Mouse (Mus musculus) cerebellum, adult 2 months (tissue): ENCODE results near the gene Ap2b1. TPM values are rescaled to one million over a fixed set of nuclear protein-coding genes. Genes with fewer than 3 reads are reported as not detected.

Experiments
- DNase-seq, 2 experiments: peaks; one replicate each; pipeline ENCODE4 v3.0.0; 2021
- H3K27ac ChIP-seq: fragments of 200-500 bp; 2 replicates; pipeline ENCODE4 v1.5.1; 2012; ENCODE audit warnings: low read length, control low read depth, inconsistent platforms; ENCODE audit not compliant: insufficient read depth
- H3K27me3 ChIP-seq: fragments of 200-500 bp; 2 replicates; pipeline ENCODE4 v1.6.1; 2012; ENCODE audit warnings: inconsistent platforms, mild to moderate bottlenecking, low read length, moderate library complexity; ENCODE audit not compliant: control insufficient read depth, insufficient read depth
- H3K4me1 ChIP-seq: fragments of 200-500 bp; 2 replicates; pipeline ENCODE4 v1.6.1; 2011; ENCODE audit warnings: low read length; ENCODE audit not compliant: control insufficient read depth, insufficient read depth
- H3K4me3 ChIP-seq: fragments of 200-500 bp; replicated peaks from 2 replicates; pipeline ENCODE3; 2011; ENCODE audit warnings: mild to moderate bottlenecking, low read depth, low read length, control low read depth; ENCODE audit not compliant: insufficient read depth
- CTCF ChIP-seq: fragments of 200-500 bp; IDR thresholded peaks from 2 replicates; pipeline ENCODE4 v1.5.1; 2011; ENCODE audit warnings: low read depth, mild to moderate bottlenecking, control low read depth, low read length, moderate library complexity, borderline replicate concordance; ENCODE audit not compliant: insufficient read depth
- POLR2A ChIP-seq: fragments of 200-500 bp; IDR thresholded peaks from 2 replicates; pipeline ENCODE4 v1.6.1; 2011; ENCODE audit warnings: low read length, control low read depth, borderline replicate concordance; ENCODE audit not compliant: insufficient read depth
- WGBS: fragments of 180-500 bp; shearing (Covaris S2); methylation state at CpG from one replicate; pipeline ENCODE4 v1.1.7; 2018; 5-methylcytosine and 5-hydroxymethylcytosine counted together
- polyA plus RNA-seq: library from polyadenylated mRNA; depleted of rRNA; stranded (reverse); fragments of >200 nt; gene quantifications from 2 replicates; pipeline ENCODE4 v1.2.3, GENCODE M21; 2012

The Ap2b1 gene
- polyA plus RNA-seq, 1 experiment: 116 TPM

DNA sequence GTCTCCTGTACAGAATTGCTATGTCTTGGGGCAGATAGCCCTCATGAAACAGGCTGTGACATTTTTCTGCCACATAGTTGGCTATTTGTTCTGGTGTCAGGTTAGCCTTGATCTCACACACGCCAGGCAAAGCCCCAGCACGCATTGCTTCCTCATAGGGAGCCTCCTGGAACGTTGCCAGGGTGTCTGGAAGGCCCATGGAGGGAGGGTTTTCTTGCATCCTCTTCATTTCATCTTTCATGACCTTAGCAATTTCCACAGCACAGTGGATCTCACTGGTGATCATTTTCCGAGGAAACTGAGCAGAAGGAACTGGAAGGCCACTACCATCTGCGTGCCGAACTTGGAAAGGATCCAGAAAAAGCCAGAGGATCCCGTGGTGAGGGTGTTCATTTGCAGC lies 22.6 kb upstream of the Ap2b1 start:
- no peaks in the 10 kb centered on the region for H3K4me1 ChIP-seq
- TF ChIP-seq POLR2A (no peak), CTCF (no peak)
- H3K4me3 ChIP-seq: no peak overlapping the region
- WGBS: 15% methylated on average over 7 of the region's 7 CpGs
- no peak overlapping the region for H3K27ac ChIP-seq
- DNase-seq: no peak
- no peaks in the 10 kb centered on the region; the same call in 1 of the 2 replicates for H3K27me3 ChIP-seq

DNA sequence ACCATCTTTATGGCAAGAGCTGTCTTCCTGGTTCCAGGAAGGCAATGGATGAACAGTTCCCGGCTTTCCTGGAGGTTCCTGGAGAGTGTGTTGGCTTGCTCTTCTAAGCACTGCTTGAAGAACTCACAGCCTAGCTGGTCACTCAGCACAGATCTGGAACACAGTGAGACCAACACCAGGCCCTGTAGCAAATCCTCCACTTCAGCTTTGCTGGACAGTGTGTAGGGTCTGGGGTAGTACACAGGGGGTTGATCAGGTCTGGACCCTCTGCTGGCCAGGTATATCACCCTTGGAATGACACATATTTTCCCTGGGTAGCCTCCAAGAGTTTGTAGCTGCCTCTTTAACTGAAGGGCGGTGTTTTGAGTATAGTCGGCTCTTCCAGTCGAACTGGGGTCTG lies 19.8 kb upstream of the Ap2b1 start:
- WGBS: 69% methylated on average over 4 of the region's 4 CpGs
- Histone ChIP-seq H3K4me1 (no peaks in the 10 kb centered on the region), H3K4me3 (no peak overlapping the region), H3K27ac (no peak overlapping the region), H3K27me3 (no peaks in the 10 kb centered on the region; the same call in 1 of the 2 replicates)
- no peak for DNase-seq
- TF ChIP-seq CTCF (no peak), POLR2A (no peak)

DNA sequence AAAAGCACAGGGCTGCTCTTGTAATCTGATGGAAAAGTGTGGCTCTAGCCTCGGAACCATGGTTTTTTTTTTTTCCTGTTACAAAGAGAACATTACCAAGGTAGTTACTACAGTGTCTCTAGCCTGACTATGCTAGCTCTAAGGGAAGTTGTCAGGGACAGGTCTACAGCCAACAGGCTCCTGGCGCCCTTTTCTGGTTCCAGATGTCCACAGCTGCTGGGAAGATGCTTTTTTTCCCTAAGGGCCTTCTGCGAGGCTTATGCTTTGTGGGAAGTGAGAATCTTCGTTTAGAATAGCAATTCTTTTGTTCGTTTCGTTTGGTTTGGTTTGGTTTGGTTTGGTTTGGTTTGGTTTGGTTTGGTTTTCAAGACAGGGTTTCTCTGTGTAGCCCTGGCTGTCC lies 19.1 kb upstream of the Ap2b1 start:
- WGBS: 78% methylated on average over 6 of the region's 6 CpGs
- H3K4me3 ChIP-seq: no peak overlapping the region
- no peak for DNase-seq

DNA sequence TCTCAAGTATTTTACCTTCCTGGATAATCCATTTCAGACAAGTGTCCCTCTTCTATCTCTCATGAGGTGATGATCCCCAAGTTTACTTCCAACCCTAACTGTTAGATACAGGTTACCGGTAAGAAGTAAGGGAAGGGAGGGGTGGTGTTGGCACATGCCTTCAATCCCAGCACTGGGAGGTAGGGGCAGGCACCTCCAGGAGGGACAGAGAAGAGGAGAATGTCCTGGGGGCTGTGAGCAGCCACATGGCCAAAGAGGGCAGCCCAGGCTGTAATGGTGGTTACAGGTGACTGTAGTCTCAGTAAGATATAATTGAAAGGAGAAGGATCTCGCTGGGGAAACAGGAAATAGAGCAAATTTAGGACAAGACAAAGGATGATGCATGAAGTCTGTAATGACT lies 16.7 kb upstream of the Ap2b1 start:
- TF ChIP-seq CTCF (no peak), POLR2A (no peak)
- Histone ChIP-seq H3K27me3 (no peaks in the 10 kb centered on the region; the same call in 1 of the 2 replicates), H3K4me1 (no peaks in the 10 kb centered on the region), H3K4me3 (no peak overlapping the region), H3K27ac (no peak overlapping the region)
- no peak for DNase-seq
- 78% methylated on average over 2 of the region's 2 CpGs for WGBS

More for the DNA sequence above, 19.1 kb upstream of the Ap2b1 start:
- Histone ChIP-seq H3K27ac (no peak overlapping the region), H3K4me1 (no peaks in the 10 kb centered on the region), H3K27me3 (no peaks in the 10 kb centered on the region; the same call in 1 of the 2 replicates)
- TF ChIP-seq POLR2A (no peak), CTCF (no peak)

DNA sequence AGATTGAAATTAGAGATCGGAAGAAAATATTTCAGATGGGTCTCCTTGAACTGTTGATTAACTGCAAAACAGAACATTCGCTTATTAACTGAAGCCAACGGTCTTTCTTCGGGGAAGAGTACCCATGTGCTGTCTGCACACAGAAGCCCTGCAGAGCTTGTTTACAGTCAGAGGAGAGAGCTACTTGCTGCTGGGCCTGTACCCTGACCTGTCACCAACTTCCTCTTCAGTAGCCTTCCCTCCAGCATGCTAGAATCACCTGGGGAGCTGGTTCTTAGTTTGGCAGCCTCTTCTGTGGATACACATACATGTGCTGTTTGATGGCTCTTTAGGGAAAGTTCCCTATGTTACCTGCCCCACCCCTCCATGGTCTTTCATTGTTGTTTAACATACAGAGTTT lies 13.2 kb upstream of the Ap2b1 start:
- DNase-seq: no peak
- no peak overlapping the region for H3K4me3 ChIP-seq
- no peaks in the 10 kb centered on the region for H3K27me3 ChIP-seq
- H3K27ac ChIP-seq: no peak overlapping the region
- H3K4me1 ChIP-seq: no peaks in the 10 kb centered on the region
- WGBS: 87% methylated on average over 4 of the region's 4 CpGs
- no peak for TF ChIP-seq POLR2A
- no peak for TF ChIP-seq CTCF

DNA sequence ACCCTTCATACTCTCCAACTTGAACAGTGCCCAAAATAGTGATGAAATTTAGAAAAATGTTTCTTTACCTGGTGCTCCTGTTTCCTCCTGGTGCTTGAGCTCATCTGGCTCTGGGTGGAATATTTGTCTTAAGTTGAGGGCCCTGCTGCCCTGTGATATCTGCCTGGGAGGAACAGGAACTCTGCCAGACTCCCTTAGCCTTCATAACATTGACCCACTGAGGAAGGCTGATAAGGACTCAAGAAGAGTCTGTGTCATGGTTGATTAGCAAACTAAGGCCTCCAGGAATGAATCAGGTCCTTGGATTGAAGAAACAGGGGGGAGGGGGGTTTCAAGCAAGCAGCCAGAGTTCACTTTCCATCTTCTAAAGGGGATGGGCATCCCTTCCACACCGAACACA lies 12.3 kb upstream of the Ap2b1 start, which contains the start of gene Slfn14:
Slfn14 (minus strand) TSS at position 161 of the 400 bp plus-strand sequence.
- H3K27ac ChIP-seq: no peak within 1 kb of the TSS
- no peaks in the 10 kb centered on the region for H3K4me1 ChIP-seq
- no peaks in the 10 kb centered on the region for H3K27me3 ChIP-seq
- 74% methylated on average over 1 of the region's 1 CpGs for WGBS
- TF ChIP-seq POLR2A (no peak), CTCF (no peak)
- DNase-seq: no peak
- H3K4me3 ChIP-seq: no peak within 1 kb of the TSS

DNA sequence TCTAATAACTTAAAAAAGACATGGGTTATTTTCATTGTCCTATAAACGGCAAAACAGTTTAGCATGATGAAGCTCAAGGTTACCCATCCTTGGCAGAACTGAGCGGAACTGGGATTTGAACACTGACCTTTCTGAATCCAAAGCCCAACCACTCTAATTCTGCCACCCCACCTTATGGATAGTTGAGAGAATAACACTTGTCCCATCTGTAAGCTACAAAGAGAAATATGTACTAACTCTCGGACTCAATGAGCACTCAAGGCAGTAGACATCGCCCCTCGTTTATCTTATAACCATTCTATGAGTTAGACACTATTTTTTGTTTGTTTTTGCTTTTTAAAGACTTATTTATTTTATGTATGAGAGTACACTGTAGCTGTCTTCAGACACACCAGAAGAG lies 9.8 kb upstream of the Ap2b1 start:
- WGBS: 91% methylated on average over 5 of the region's 5 CpGs
- TF ChIP-seq POLR2A: no peak
- no peak for TF ChIP-seq CTCF
- Histone ChIP-seq H3K27ac (no peak overlapping the region), H3K4me1 (no peaks in the 10 kb centered on the region; the same call in 1 of the 2 replicates), H3K27me3 (no peaks in the 10 kb centered on the region), H3K4me3 (no peak overlapping the region)
- no peak for DNase-seq

DNA sequence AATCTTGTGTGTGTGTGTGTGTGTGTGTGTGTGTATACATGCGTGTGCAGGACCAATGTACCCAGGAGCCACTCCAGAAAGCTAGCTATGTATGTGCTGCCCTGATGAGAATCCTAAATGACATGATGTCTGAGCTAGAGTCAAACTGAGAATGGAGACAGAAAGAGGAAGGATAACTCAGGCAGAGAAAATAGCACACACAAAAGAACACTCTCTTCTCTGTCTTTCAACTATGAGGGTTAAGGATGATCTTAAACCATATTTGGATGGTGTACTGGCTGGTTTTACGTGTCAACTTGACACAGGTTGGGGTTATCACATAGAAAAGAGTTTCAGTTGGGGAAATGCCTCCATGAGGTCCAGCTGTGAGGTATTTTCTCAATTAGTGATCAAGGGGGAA lies 9.2 kb upstream of the Ap2b1 start:
- H3K4me3 ChIP-seq: no peak overlapping the region
- 91% methylated on average over 2 of the region's 2 CpGs for WGBS
- H3K4me1 ChIP-seq: no peaks in the 10 kb centered on the region; the same call in 1 of the 2 replicates
- H3K27me3 ChIP-seq: no peaks in the 10 kb centered on the region
- no peak overlapping the region for H3K27ac ChIP-seq
- no peak for TF ChIP-seq CTCF
- TF ChIP-seq POLR2A: no peak
- no peak for DNase-seq
